Mouse (Mus musculus) myocyte (in vitro differentiated cells): ENCODE data around the gene Sigmar1. TPM values are rescaled to one million over a fixed set of nuclear protein-coding genes. Genes with fewer than 3 reads are reported as not detected.

Source experiments
- H3K27me3 ChIP-seq: one replicate; pipeline ENCODE4 v1.6.1; 2011; ENCODE audit not compliant: control insufficient read depth, insufficient read depth, insufficient read length
- H3K36me3 ChIP-seq: one replicate; pipeline ENCODE4 v1.6.1; 2011; ENCODE audit not compliant: control insufficient read depth, insufficient read depth
- H3K4me2 ChIP-seq: one replicate; pipeline ENCODE4 v1.6.1; 2011; ENCODE audit warnings: low read depth, control low read depth
- H3K4me3 ChIP-seq: one replicate; pipeline ENCODE4 v1.5.1; 2011; ENCODE audit warnings: mild to moderate bottlenecking, control low read depth, moderate library complexity
- H3K79me2 ChIP-seq: one replicate; pipeline ENCODE4 v1.6.1; 2011; ENCODE audit not compliant: control insufficient read depth, insufficient read depth
- H3ac ChIP-seq: one replicate; pipeline ENCODE4 v1.6.1; 2011; ENCODE audit not compliant: control insufficient read depth, insufficient read length
- CEBPB ChIP-seq: IDR thresholded peaks from 2 replicates; pipeline ENCODE4 v1.6.1; 2011; ENCODE audit warnings: mild to moderate bottlenecking, moderate library complexity; ENCODE audit not compliant: poor library complexity, insufficient read depth, severe bottlenecking
- E2F4 ChIP-seq: IDR thresholded peaks from one replicate; pipeline ENCODE4 v1.6.1; 2011; ENCODE audit warnings: mild to moderate bottlenecking, control low read depth, moderate library complexity; ENCODE audit not compliant: insufficient read depth
- MAX ChIP-seq: IDR thresholded peaks from one replicate; pipeline ENCODE4 v1.6.1; 2011; ENCODE audit warnings: low read depth, mild to moderate bottlenecking, control low read depth
- MYOD1 ChIP-seq, 3 experiments: IDR thresholded peaks; one replicate each; pipeline ENCODE4 v1.6.1; 2011; ENCODE audit warnings: control low read depth in 2 of 3, low read depth in 2 of 3, mild to moderate bottlenecking in 2 of 3, moderate library complexity in 1 of 3; ENCODE audit not compliant: insufficient read length in 2 of 3, control insufficient read depth in 1 of 3
- MYOG ChIP-seq, 3 experiments: IDR thresholded peaks; one replicate each; pipeline ENCODE4 v1.6.1; 2011; ENCODE audit warnings: control low read depth in 2 of 3, low read depth in 2 of 3, mild to moderate bottlenecking in 2 of 3; ENCODE audit not compliant: insufficient read length in 2 of 3, control insufficient read depth in 1 of 3, insufficient read depth in 1 of 3
- POLR2A ChIP-seq: IDR thresholded peaks from one replicate; pipeline ENCODE4 v1.6.1; 2011; ENCODE audit warnings: low read depth, mild to moderate bottlenecking, control low read depth, moderate library complexity; ENCODE audit not compliant: insufficient read length
- POLR2AphosphoS2 ChIP-seq: IDR thresholded peaks from one replicate; pipeline ENCODE4 v1.6.1; 2011; ENCODE audit warnings: low read depth, control low read depth; ENCODE audit not compliant: insufficient read length
- REST ChIP-seq: IDR thresholded peaks from one replicate; pipeline ENCODE4 v1.6.1; 2011; ENCODE audit warnings: mild to moderate bottlenecking, control low read depth, moderate library complexity; ENCODE audit not compliant: insufficient read depth, insufficient read length
- SRF ChIP-seq: IDR thresholded peaks from one replicate; pipeline ENCODE4 v1.6.1; 2011; ENCODE audit warnings: low read depth; ENCODE audit not compliant: control insufficient read depth, insufficient read length
- TCF12 ChIP-seq: IDR thresholded peaks from one replicate; pipeline ENCODE4 v1.6.1; 2011; ENCODE audit warnings: mild to moderate bottlenecking, control low read depth; ENCODE audit not compliant: poor library complexity, insufficient read depth, severe bottlenecking
- TCF3 ChIP-seq: IDR thresholded peaks from one replicate; pipeline ENCODE4 v1.6.1; 2011; ENCODE audit warnings: low read depth, control low read depth; ENCODE audit not compliant: insufficient read length
- USF1 ChIP-seq: IDR thresholded peaks from one replicate; pipeline ENCODE4 v1.6.1; 2011; ENCODE audit warnings: low read depth, mild to moderate bottlenecking, control low read depth, moderate library complexity
- polyA plus RNA-seq: library from polyadenylated mRNA; unstranded; fragments of >200 nt; fragmentation: generic; extraction: Trizol; gene quantifications from one replicate; pipeline ENCODE4 v1.2.1, GENCODE M21; 2012; ENCODE audit warnings: missing spikeins

Sigmar1 gene
- polyA plus RNA-seq, 1 experiment, result 98.6 TPM

DNA sequence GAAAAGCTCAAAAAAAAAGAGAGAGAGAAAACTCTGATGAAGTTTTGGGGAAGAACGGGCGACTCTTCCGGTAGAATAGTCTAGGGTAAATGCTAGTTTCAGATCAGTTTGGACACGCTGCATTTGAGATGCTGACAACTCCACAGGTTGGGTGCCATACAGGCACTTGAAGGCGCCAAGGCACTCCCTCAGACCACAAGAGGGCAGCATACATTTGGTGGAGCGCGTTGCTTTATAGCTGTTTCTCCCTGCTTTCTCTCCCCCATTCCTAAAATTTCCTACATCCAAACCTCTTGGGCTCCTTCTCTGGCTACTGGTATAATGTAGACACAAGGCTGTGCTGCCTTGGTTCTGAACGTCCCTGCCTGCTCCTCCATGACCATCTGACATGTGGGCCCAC, 41.7 kb downstream of the Sigmar1 start:
- Histone ChIP-seq H3ac (no peak overlapping the region), H3K4me2 (peak overlapping the region; percentile 98), H3K4me3 (peak overlapping the region; percentile 91), H3K36me3 (peaks cover 3% of the 10 kb centered on the region), H3K79me2 (peaks cover 8% of the 10 kb centered on the region), H3K27me3 (no peaks in the 10 kb centered on the region)
- TF ChIP-seq USF1 (no peak), POLR2AphosphoS2 (peak; percentile 51)

DNA sequence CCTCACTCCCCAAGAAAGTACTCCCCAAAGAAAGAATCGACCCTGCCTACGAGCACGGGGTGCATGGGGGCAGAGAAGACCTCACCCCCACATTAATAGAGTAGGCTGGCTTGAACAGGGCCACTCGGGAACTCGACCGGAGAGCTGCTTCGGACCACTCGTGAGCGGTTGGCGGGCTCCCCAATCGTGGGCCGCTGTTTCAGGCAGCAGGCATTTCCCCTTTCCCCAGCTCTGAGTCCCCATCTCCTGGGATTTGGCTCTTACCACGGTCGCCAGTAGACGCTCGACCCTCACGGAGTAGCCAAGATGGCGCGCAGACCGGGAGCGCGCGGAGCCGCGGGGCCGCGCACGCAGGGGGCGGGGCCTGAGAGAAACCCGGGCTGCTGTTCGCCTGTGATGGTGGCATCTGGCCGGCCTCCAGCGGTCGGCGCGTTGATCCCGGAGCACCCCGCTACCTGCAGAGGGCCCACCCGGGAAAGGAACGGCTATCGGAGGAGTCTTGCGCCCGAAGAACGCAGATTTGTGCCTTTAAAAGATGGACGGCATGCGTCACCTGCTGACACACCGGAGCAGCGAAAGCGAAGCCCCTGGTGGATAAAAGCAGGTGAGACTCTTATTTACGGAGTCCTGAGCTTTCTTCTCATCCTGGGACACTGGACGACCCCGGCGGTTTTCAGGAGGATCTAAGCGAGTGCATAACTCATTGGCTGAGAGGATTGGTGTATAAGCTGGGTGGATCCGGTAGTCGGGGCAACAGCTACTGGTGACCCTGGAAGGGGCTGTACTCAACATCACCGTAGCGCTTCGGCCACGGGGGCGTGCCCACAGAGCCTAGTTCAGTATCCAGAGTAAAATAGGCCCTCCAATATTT, 42.5 kb downstream of the Sigmar1 start, which contains the start of gene Rpp25l:
TSS of gene Rpp25l (minus strand) at position 338 of the 871 bp plus-strand sequence.
- peak; percentile 84 for TF ChIP-seq POLR2A
- peak; percentile 82 for TF ChIP-seq POLR2AphosphoS2
- no peak for TF ChIP-seq MAX
- H3K27me3 ChIP-seq, result no peaks in the 10 kb centered on the region
- peak within 1 kb of the TSS; percentile 91 for H3K4me3 ChIP-seq
- peaks cover 8% of the 10 kb centered on the region for H3K79me2 ChIP-seq
- H3ac ChIP-seq, result peak within 1 kb of the TSS; percentile 14
- no peaks in the 10 kb centered on the region for H3K36me3 ChIP-seq
- peak within 1 kb of the TSS; percentile 98 for H3K4me2 ChIP-seq

DNA sequence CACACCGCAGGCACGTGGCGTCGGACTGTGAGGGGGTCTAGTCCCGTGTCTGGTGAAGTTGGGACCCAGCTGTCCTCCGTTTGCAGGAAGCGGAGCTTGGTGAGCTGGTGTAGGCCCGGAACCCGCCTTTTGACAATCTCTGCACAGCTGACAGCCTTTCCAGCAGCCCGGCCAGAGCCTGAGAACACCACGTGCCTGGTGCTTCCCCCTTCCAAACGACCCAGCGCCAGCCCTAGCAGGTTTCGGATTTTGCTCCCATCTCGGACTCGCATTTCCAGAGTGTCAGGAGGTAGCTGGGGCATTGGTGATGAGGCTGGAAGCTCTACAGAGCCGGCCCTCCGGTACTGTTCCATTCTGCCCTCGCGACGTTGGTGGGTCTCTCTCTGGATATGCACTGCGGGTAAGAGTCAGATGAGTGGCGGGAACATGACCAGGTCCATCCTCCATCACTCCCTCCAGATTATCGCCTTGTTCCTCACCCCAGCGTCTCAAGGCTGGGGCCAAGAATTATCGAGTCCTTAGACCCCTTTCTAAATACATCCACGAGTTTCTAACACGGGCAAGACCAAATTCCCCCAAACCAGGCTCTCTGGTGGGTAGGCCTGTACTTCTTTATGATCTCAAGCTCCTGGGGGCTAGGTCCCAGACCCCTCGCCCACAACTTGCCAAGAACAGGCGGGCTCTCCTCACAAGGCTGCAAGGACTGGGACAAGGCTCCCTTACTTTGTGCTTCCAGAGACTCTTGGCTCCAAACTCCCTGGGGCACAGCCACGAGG, 43.3 kb downstream of the Sigmar1 start:
- TF ChIP-seq MYOD1 (IDR thresholded peaks at IDR 0.05; ENCODE audit: control insufficient read depth in 1 of 3, insufficient read length in 2 of 3, low read depth in 2 of 3) (peak in 1 of 3 experiments; percentile 8), MYOG (IDR thresholded peaks at IDR 0.05; ENCODE audit: control insufficient read depth in 1 of 3, insufficient read depth in 1 of 3, insufficient read length in 2 of 3, low read depth in 2 of 3) (peak in 1 of 3 experiments; percentile 14), E2F4 (no peak), TCF12 (no peak), TCF3 (no peak), REST (no peak), MAX (no peak), SRF (no peak), POLR2AphosphoS2 (no peak), USF1 (no peak), CEBPB (no peak), POLR2A (no peak)
- H3K4me2 ChIP-seq, result peak overlapping the region; percentile 96
- H3K36me3 ChIP-seq, result no peaks in the 10 kb centered on the region
- peak overlapping the region; percentile 91 for H3K4me3 ChIP-seq
- H3ac ChIP-seq, result peak overlapping the region; percentile 14
- peaks cover 8% of the 10 kb centered on the region for H3K79me2 ChIP-seq
- H3K27me3 ChIP-seq, result no peaks in the 10 kb centered on the region

DNA sequence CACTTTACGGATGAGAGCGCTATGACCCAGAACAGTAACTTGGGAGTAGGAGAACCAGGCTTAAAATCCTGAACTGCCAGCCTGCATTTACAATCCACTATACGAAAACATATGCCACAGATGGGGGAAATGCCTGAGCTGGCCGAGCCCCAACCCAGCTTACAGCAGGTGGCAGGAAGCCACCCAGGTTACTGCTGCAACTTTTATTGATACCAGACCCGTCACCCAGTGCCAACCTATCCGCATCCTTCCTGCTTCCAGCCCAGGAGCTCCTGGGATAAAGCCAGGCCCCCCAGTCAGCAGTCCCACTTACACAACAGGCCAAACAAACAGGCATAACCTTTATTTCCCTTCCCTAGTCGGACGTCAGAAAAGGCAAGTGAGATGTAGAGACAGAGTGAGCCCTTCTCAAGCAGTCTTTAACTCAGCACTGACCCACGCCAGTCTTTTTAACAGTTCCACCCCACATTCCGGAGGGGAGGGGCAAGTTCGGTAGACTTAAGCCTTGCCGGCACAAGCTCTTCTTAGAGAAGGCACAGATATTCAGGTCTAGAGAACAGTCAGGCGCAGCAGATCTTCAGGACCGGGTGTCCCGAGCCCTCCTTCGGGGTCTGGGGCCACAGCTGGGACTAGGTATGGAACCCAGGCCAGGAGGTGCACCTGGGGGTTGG, 44.1 kb downstream of the Sigmar1 start:
- Histone ChIP-seq H3ac (peak overlapping the region; percentile 14), H3K4me2 (peak overlapping the region; percentile 96), H3K79me2 (peaks cover 8% of the 10 kb centered on the region), H3K27me3 (no peaks in the 10 kb centered on the region), H3K4me3 (peak overlapping the region; percentile 91), H3K36me3 (no peaks in the 10 kb centered on the region)
- TF ChIP-seq E2F4 (no peak), MYOG (IDR thresholded peaks at IDR 0.05; ENCODE audit: control insufficient read depth in 1 of 3, insufficient read depth in 1 of 3, insufficient read length in 2 of 3, low read depth in 2 of 3) (no peak), MYOD1 (IDR thresholded peaks at IDR 0.05; ENCODE audit: control insufficient read depth in 1 of 3, insufficient read length in 2 of 3, low read depth in 2 of 3) (no peak), TCF12 (no peak), TCF3 (no peak), POLR2A (no peak), CEBPB (no peak), SRF (no peak), USF1 (no peak), MAX (no peak), REST (no peak), POLR2AphosphoS2 (no peak)

DNA sequence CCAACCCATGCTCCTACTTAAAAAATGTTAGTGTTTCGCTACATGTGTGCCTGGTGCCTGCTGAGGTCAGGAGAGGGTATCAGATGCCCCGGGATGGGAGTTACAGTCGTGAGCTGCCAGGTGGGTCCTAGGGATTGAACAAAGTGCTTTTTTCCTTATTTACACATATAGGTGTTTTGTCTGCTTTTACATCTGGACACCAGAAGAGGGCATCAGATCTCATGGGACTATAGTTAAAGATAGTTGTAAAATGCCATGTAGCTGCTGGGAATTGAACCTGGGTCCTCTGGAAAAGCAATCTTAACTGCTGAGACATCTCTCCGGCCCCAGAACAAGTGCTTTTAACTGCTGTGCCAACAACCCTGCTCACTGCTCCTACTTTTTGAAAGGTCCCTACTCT, 45.7 kb downstream of the Sigmar1 start:
- no peaks in the 10 kb centered on the region for H3K36me3 ChIP-seq
- H3K79me2 ChIP-seq, result peaks cover 8% of the 10 kb centered on the region
- no peaks in the 10 kb centered on the region for H3K27me3 ChIP-seq
- TF ChIP-seq TCF12 (no peak), E2F4 (no peak), MAX (no peak), TCF3 (no peak), SRF (no peak), MYOD1 (IDR thresholded peaks at IDR 0.05; ENCODE audit: control insufficient read depth in 1 of 3, insufficient read length in 2 of 3, low read depth in 2 of 3) (no peak), POLR2AphosphoS2 (no peak), CEBPB (no peak), USF1 (no peak), MYOG (IDR thresholded peaks at IDR 0.05; ENCODE audit: control insufficient read depth in 1 of 3, insufficient read depth in 1 of 3, insufficient read length in 2 of 3, low read depth in 2 of 3) (no peak), REST (no peak), POLR2A (no peak)
- no peak overlapping the region for H3ac ChIP-seq
- H3K4me3 ChIP-seq, result no peak overlapping the region
- no peak overlapping the region for H3K4me2 ChIP-seq
